Mouse (Mus musculus): ENCODE measurements at regions not wholly inside any gene's neighbourhood (a gene's known extent, or its start where the extent isn't known, plus 50 kb on each side); places are given as distances from the start of the nearest gene placed in this dataset.

- no peak for DNase-seq
Observed at GRCm38 (mm10) chr1:193919243-193919642, 549.1 kb upstream of the Camk1g start.

GRCm38 (mm10) chr1:193905711-193906110, 535.6 kb upstream of the Camk1g start:
- DNase-seq, result no peak

- no peak for DNase-seq
Observed at GRCm38 (mm10) chr1:193894072-193894471, 524.0 kb upstream of the Camk1g start.

- DNase-seq, result no peak
Observed at GRCm38 (mm10) chr1:193876540-193876939, 506.4 kb upstream of the Camk1g start.

- no peak for DNase-seq
Observed at GRCm38 (mm10) chr1:193876121-193876520, 506.0 kb upstream of the Camk1g start.

- no peak for DNase-seq
Observed at GRCm38 (mm10) chr1:193875287-193875686, 505.2 kb upstream of the Camk1g start.

- no peak for DNase-seq
Observed at GRCm38 (mm10) chr1:193870731-193871130, 500.6 kb upstream of the Camk1g start.

- no peak for DNase-seq
Observed at GRCm38 (mm10) chr1:193868639-193869320, 498.7 kb upstream of the Camk1g start.

- no peak for DNase-seq
Observed at GRCm38 (mm10) chr1:193860767-193861299, 490.7 kb upstream of the Camk1g start.

GRCm38 (mm10) chr1:193860354-193860753, 490.3 kb upstream of the Camk1g start:
- no peak for DNase-seq

GRCm38 (mm10) chr1:193859257-193860125, 489.4 kb upstream of the Camk1g start:
- no peak for DNase-seq

GRCm38 (mm10) chr1:193847922-193848321, 477.8 kb upstream of the Camk1g start:
- no peak for DNase-seq

- no peak for DNase-seq
Observed at GRCm38 (mm10) chr1:193844868-193845267, 474.8 kb upstream of the Camk1g start.

- DNase-seq, result no peak
Observed at GRCm38 (mm10) chr1:193844461-193844860, 474.4 kb upstream of the Camk1g start.

- no peak for DNase-seq
Observed at GRCm38 (mm10) chr1:193800998-193801397, 430.9 kb upstream of the Camk1g start.

- DNase-seq, result no peak
Observed at GRCm38 (mm10) chr1:193790579-193790978, 420.5 kb upstream of the Camk1g start.

- no peak for DNase-seq
Observed at GRCm38 (mm10) chr1:193788496-193788895, 418.4 kb upstream of the Camk1g start.

GRCm38 (mm10) chr1:193787417-193787816, 417.3 kb upstream of the Camk1g start:
- DNase-seq, result no peak

- no peak for DNase-seq
Observed at GRCm38 (mm10) chr1:193784966-193785365, 414.9 kb upstream of the Camk1g start.

GRCm38 (mm10) chr1:193784526-193784925, 414.4 kb upstream of the Camk1g start:
- DNase-seq, result no peak

- DNase-seq, result no peak
Observed at GRCm38 (mm10) chr1:193778181-193778580, 408.1 kb upstream of the Camk1g start.

GRCm38 (mm10) chr1:193769546-193769945, 399.4 kb upstream of the Camk1g start:
- no peak for DNase-seq

- no peak for DNase-seq
Observed at GRCm38 (mm10) chr1:193764103-193764502, 394.0 kb upstream of the Camk1g start.

GRCm38 (mm10) chr1:193751819-193752251, 381.7 kb upstream of the Camk1g start:
- no peak for DNase-seq

All from thymus, postnatal 4 days (tissue).